Mouse (Mus musculus) hindbrain, embryonic 15.5 days (tissue): ENCODE measurements at regions not wholly inside any gene's neighbourhood (a gene's known extent, or its start where the extent isn't known, plus 50 kb on each side); places are given as distances from the start of the nearest gene placed in this dataset.

ENCODE experiments used
- ATAC-seq: fragments of 200-750 bp; cut with Nextera tagmentation; 2 replicates; pipeline ENCODE4 v1.8.0; 2017; ENCODE audit warnings: low read depth, moderate number of reproducible peaks, moderate TSS enrichment; ENCODE audit not compliant: low FRiP score
- H3K27ac ChIP-seq: fragments of 300-500 bp; sonication (generic); replicated peaks from 2 replicates; pipeline ENCODE4 v1.5.1; 2015; ENCODE audit warnings: mild to moderate bottlenecking, inconsistent platforms
- H3K27me3 ChIP-seq: fragments of 300-500 bp; sonication (generic); 2 replicates; pipeline ENCODE4 v1.6.1; 2015; ENCODE audit warnings: control low read depth, inconsistent platforms
- H3K36me3 ChIP-seq: fragments of 300-500 bp; sonication (generic); 2 replicates; pipeline ENCODE4 v1.6.1; 2015; ENCODE audit warnings: control low read depth, inconsistent platforms
- H3K4me1 ChIP-seq: fragments of 300-500 bp; sonication (generic); replicated peaks from 2 replicates; pipeline ENCODE4 v1.6.1; 2015; ENCODE audit warnings: control low read depth, inconsistent platforms
- H3K4me2 ChIP-seq: fragments of 300-500 bp; sonication (generic); 2 replicates; pipeline ENCODE4 v1.6.1; 2015; ENCODE audit warnings: moderate library complexity, mild to moderate bottlenecking, inconsistent platforms
- H3K4me3 ChIP-seq: fragments of 300-500 bp; sonication (generic); 2 replicates; pipeline ENCODE4 v1.5.1; 2015; ENCODE audit warnings: mild to moderate bottlenecking, inconsistent platforms
- H3K9ac ChIP-seq: fragments of 300-500 bp; sonication (generic); 2 replicates; pipeline ENCODE4 v1.6.1; 2015; ENCODE audit warnings: inconsistent platforms
- H3K9me3 ChIP-seq: fragments of 300-500 bp; sonication (generic); 2 replicates; pipeline ENCODE4 v1.6.1; 2016; ENCODE audit warnings: control low read depth, inconsistent platforms
- WGBS: fragments of 180-500 bp; shearing (Covaris S2); methylation state at CpG from one replicate; pipeline ENCODE4 v1.1.7; 2015; 5-methylcytosine and 5-hydroxymethylcytosine counted together

GRCm38 (mm10) chr17:27317576-27318277 lies 113.5 kb upstream of the Lemd2 start:
- peak; percentile 46; the same call in 1 of the 2 replicates for ATAC-seq
- Histone ChIP-seq H3K27ac (0 out of 2 replicates have a peak overlapping the region, but pooled peaks have one; percentile 15), H3K27me3 (no peaks in the 10 kb centered on the region), H3K36me3 (no peaks in the 10 kb centered on the region), H3K9ac (no peak overlapping the region), H3K4me2 (peak overlapping the region; percentile 16), H3K9me3 (no peaks in the 10 kb centered on the region), H3K4me3 (no peak overlapping the region), H3K4me1 (peaks cover 24% of the 10 kb centered on the region)
- 45% methylated on average over 14 of the region's 14 CpGs for WGBS

DNA sequence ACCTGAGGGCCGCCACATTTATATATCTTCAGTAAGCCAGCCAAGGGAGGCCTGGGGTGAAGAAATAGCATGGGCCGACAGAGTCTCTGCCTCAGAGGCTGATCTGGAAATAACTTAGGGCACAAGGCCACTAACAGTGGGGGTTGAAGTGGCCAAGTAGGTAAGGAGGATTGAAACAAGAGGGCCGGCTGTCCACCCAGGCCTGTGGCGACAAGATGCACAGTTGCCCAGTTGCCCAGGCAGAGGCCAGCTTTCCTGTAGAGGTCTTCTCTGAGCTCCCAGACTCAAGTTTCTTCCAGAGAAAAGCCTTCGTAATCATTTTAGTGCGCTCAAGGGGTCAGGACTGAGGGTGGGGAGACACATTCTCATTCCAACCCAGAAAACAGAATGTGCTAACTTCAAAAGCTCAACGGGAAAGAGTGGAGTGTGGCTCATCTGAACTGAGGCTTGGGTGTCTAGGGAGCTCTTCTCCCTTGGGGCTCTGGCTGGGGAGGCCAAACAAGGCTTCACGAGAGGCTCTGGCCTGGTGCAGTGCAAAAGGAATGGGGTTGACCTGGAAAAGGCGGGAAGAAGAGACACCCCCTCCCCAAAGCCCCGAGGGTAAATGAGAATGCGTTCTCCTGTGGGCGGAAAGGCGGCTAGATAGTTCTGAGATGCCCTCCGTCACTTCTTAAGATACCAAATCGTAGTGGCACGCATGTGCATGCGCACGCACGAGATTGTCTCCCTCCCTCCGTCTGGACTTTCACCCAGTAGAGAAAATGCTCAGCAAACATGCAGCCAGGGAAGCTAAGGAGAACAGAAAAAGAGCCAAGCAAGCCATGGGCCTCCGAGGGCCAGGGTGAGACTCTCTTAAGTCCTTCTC lies 112.7 kb upstream of the Lemd2 start:
- WGBS: 74% methylated on average over 21 of the region's 21 CpGs
- H3K9me3 ChIP-seq: no peaks in the 10 kb centered on the region

DNA sequence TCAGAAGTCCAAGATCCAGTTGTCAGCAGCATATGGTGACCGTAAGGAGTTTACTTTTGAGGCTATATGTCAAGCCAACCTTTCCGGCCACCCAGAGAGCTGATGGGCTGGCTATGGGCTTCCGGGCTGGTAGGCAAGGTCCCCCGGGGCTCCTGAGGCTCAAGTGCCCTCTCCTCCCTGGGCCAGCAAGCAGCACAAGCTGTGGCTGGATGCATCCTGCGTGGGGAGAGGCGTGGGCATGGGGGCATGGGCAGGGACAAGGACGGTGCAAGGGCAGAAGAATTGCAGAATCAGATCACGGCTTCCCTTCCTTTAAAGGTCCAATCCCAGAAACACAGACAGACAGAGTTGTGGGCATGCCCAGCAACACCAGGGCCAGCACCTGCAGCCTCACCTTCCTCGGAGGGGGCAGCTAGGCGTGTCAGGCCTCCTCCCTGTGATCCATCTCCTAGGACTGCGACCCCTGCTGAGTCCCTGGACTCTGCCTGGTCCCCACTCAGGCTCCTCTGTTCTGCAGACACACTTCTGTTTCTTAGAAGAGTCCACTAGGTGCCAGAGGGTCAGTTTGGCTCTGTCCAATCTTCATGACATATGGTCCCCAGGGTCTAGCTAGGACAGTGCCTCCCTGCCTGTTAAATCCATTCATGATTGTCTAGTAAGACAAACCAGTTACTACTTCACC lies 111.8 kb upstream of the Lemd2 start:
- H3K9ac ChIP-seq: no peak overlapping the region

More for the DNA sequence above, 112.7 kb upstream of the Lemd2 start:
- ATAC-seq: no peak
- Histone ChIP-seq H3K36me3 (no peaks in the 10 kb centered on the region), H3K4me1 (peaks cover 24% of the 10 kb centered on the region), H3K27ac (no peak overlapping the region), H3K4me3 (no peak overlapping the region), H3K27me3 (no peaks in the 10 kb centered on the region), H3K9ac (no peak overlapping the region), H3K4me2 (peak overlapping the region; percentile 16; the same call in 1 of the 2 replicates)

DNA sequence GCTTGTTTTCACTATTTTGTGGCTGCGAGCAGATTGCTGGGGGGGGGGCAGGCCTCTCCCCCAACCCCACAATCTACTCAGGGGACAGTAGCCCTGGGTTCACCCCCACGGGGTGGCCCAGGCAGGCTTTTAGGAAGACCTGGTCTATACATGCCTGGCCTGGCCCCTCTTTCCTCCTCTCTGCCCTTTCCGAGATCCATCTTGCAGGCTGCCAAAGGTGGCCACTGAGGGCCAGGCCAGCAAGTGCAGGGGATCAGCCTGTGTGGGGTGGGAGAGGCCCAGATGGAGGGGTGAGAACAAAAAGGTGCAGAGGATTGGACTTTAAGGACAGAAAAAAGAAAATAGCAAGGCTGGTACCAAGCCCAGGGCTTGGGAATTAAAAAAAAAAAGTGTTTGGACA lies 111.2 kb upstream of the Lemd2 start:
- Histone ChIP-seq H3K27ac (no peak overlapping the region), H3K4me2 (no peak overlapping the region), H3K36me3 (no peaks in the 10 kb centered on the region), H3K4me1 (peaks cover 24% of the 10 kb centered on the region), H3K4me3 (no peak overlapping the region), H3K9ac (no peak overlapping the region), H3K9me3 (no peaks in the 10 kb centered on the region), H3K27me3 (no peaks in the 10 kb centered on the region)
- 64% methylated on average over 3 of the region's 3 CpGs for WGBS
- no peak for ATAC-seq

More for the DNA sequence above, 111.8 kb upstream of the Lemd2 start:
- Histone ChIP-seq H3K27ac (no peak overlapping the region), H3K27me3 (no peaks in the 10 kb centered on the region), H3K4me3 (no peak overlapping the region), H3K4me1 (peaks cover 24% of the 10 kb centered on the region), H3K9me3 (no peaks in the 10 kb centered on the region), H3K36me3 (no peaks in the 10 kb centered on the region), H3K4me2 (no peak overlapping the region)
- no peak for ATAC-seq
- 82% methylated on average over 11 of the region's 11 CpGs for WGBS

DNA sequence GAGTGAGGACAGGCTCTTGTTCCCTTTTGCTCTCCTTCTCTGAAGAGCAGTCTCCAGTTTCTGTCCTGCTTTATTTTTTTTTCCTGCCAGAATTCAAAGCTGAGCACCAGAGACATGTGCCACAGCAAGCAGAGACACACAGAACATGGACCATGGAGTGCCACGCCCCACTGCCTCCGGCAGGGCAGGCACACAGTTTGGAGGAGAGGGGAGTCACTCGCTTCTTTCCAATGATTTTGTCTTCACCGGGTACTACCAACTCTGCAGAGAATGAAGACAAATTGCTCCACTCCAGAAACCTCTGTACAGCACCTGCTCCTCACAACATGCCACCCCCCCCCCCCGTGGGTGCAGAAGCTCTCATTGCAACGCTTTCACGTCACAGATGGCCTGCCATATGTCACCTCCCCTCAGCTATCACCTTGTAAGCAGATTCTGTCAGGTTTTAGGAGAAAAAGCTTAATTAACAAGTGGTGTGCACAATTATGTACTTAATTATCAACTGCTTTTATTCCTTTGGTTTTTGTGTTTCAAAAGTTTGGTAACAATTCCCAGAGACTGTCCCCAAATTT lies 110.6 kb upstream of the Lemd2 start:
- Histone ChIP-seq H3K36me3 (no peaks in the 10 kb centered on the region), H3K9me3 (no peaks in the 10 kb centered on the region), H3K27me3 (no peaks in the 10 kb centered on the region), H3K4me2 (no peak overlapping the region), H3K27ac (no peak overlapping the region), H3K9ac (no peak overlapping the region), H3K4me3 (no peak overlapping the region), H3K4me1 (peaks cover 24% of the 10 kb centered on the region)
- WGBS: 38% methylated on average over 7 of the region's 7 CpGs
- ATAC-seq: peak; percentile 36; the same call in 1 of the 2 replicates

DNA sequence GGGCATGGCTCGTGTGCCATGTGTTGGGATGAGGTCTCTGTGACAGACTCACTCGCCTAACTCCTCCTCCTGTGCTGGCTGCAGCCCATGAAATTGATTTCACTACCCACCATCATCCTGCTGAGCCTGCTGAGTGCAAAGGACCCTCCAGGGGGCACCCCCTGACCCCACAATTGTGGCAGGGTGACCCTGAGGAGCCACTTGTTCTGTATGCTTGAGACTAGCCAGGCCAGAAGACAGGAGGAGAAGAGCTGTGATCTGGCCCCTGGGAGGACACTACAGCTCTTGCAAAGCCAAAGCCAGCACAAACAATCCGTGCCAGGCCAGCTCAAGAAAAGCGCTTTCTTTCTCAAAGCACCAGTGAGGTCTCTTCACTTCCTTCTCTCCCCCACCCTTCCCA lies 104.7 kb upstream of the Lemd2 start:
- peaks cover 10% of the 10 kb centered on the region for H3K4me1 ChIP-seq
- H3K4me2 ChIP-seq: no peak overlapping the region
- no peak for ATAC-seq
- no peaks in the 10 kb centered on the region for H3K9me3 ChIP-seq
- H3K27me3 ChIP-seq: no peaks in the 10 kb centered on the region
- 0 out of 2 replicates have a peak overlapping the region, but pooled peaks have one; percentile 15 for H3K27ac ChIP-seq
- 21% methylated on average over 4 of the region's 4 CpGs for WGBS
- no peaks in the 10 kb centered on the region for H3K36me3 ChIP-seq
- no peak overlapping the region for H3K4me3 ChIP-seq
- H3K9ac ChIP-seq: no peak overlapping the region

GRCm38 (mm10) chr17:27304842-27305241 lies 100.6 kb upstream of the Lemd2 start:
- Histone ChIP-seq H3K27ac (no peak overlapping the region), H3K9me3 (no peaks in the 10 kb centered on the region), H3K4me3 (no peak overlapping the region), H3K9ac (no peak overlapping the region), H3K4me1 (peaks cover 10% of the 10 kb centered on the region), H3K36me3 (no peaks in the 10 kb centered on the region), H3K4me2 (no peak overlapping the region), H3K27me3 (no peaks in the 10 kb centered on the region)
- ATAC-seq: no peak
- 60% methylated on average over 3 of the region's 3 CpGs for WGBS

DNA sequence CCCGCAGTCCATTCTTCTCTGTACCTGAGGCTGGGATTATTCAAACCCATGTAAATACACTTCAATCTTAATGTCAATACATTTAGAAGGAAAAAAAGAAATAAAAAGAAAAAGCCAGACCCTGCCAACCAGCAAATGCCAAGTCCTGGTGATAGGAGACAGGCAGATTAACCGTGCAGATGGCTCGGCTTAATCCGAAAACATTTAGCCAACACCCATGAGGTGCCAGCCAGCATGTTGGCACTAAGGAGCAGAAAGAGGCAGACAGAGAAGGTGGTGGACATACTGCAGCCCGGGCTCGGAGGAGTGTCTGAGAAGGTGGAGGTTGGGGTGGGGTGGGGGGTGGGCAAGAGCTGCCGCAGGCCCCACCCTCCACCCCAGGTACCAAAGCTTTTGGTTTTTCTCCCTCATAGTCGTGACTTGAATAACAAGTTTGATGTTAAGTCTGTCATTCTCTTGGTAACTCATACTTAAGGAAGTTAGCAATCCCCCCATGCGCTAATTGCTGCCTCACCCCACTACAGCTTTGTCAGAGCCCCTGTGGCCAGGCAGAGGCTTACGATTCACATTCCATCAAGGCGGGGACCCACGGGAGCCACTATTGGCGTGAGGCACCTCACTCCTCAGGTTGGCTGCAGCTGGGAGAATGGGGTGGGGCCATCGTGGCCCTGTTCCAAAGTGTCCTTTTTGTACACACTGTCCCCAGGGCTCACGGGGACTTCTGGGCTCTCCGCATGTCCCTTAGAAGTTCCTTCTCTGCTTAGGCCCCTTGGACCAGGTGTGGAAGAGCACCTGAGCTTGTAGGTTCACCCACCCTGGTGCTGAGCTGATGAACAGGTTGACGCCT lies 99.6 kb upstream of the Lemd2 start:
- no peaks in the 10 kb centered on the region for H3K9me3 ChIP-seq
- no peak overlapping the region for H3K27ac ChIP-seq
- no peaks in the 10 kb centered on the region for H3K36me3 ChIP-seq
- ATAC-seq: no peak
- H3K9ac ChIP-seq: no peak overlapping the region
- peaks cover 4% of the 10 kb centered on the region for H3K4me1 ChIP-seq
- no peak overlapping the region for H3K4me2 ChIP-seq
- WGBS: 84% methylated on average over 17 of the region's 17 CpGs
- no peaks in the 10 kb centered on the region for H3K27me3 ChIP-seq
- no peak overlapping the region for H3K4me3 ChIP-seq

DNA sequence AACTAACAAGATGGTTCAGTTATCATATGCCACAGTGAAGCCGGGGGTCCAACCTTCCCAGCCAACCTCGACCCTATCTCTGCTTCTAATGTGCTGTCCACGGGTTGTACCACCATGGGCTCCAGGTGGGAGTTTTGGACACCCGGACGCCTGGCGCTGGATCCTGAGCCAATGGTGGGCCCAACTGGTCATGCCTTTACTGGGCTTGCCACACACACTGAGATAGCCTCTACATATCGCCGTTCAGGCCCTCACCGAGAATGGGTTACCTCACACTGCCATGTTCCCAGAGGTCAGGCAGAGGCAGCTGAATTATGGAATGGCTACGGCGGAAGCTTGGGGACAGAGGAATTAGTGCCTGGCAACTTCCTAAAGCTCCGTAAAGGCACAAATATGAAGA lies 98.8 kb upstream of the Lemd2 start:
- H3K9me3 ChIP-seq: no peaks in the 10 kb centered on the region
- 95% methylated on average over 12 of the region's 12 CpGs for WGBS

DNA sequence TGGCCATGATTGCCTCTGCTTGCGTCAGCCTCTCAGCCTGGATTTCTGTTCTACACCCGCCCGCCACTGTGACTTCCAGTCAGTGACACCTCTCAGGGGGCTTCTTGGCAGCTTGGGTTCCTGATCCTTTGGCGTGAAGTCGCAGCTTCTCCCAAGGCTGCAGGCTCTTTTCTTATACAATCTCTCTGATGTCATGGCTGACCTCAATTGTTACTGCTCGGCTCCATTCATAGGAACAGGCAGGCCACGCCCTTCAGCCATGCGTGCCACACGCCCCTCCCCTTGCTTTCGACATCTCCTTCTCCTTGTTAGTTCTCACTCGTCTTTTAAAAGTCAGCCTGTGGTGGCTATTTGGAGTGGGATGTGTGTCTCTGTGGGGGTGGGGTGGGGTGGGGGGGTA lies 97.1 kb upstream of the Lemd2 start:
- Histone ChIP-seq H3K4me1 (0 out of 2 replicates have a peak, but pooled peaks cover 3% of the 10 kb centered on the region), H3K9ac (no peak overlapping the region), H3K27me3 (no peaks in the 10 kb centered on the region), H3K36me3 (no peaks in the 10 kb centered on the region), H3K9me3 (no peaks in the 10 kb centered on the region), H3K4me2 (no peak overlapping the region), H3K4me3 (no peak overlapping the region), H3K27ac (no peak overlapping the region)
- ATAC-seq: no peak
- WGBS: 46% methylated on average over 11 of the region's 11 CpGs

More for the DNA sequence above, 98.8 kb upstream of the Lemd2 start:
- Histone ChIP-seq H3K4me1 (0 out of 2 replicates have a peak, but pooled peaks cover 3% of the 10 kb centered on the region), H3K4me3 (no peak overlapping the region), H3K9ac (no peak overlapping the region), H3K27ac (no peak overlapping the region), H3K36me3 (no peaks in the 10 kb centered on the region), H3K4me2 (no peak overlapping the region), H3K27me3 (no peaks in the 10 kb centered on the region)
- ATAC-seq: no peak

DNA sequence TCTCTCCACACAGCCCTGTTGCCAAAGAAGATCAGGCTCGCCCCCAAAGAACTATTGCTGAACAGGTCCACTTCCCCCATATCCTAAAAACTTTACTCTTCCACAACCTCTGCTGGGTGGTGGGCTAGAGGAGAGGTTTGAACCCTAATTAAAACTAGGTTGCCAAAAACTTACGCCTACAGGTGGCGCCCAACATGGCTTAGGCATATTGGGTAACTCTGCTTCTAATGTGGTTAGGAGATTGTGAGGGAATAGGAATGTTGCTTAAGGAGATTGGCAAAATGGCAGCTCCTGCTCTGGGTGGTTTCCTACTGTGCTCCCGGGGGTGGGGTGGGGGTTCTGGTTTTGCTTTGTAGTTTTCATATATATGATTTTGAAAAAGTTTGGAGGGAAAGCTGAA lies 95.0 kb upstream of the Lemd2 start:
- H3K27me3 ChIP-seq: no peaks in the 10 kb centered on the region
- WGBS: 85% methylated on average over 4 of the region's 4 CpGs
- no peaks in the 10 kb centered on the region for H3K36me3 ChIP-seq
- no peak overlapping the region for H3K9ac ChIP-seq
- H3K9me3 ChIP-seq: no peaks in the 10 kb centered on the region
- H3K27ac ChIP-seq: no peak overlapping the region
- no peak overlapping the region for H3K4me3 ChIP-seq
- no peak overlapping the region for H3K4me2 ChIP-seq
- no peak for ATAC-seq
- peaks cover 2% of the 10 kb centered on the region; the same call in 1 of the 2 replicates for H3K4me1 ChIP-seq
